Mouse (Mus musculus) heart, adult 9 months (tissue): ENCODE measurements at regions not wholly inside any gene's neighbourhood (a gene's known extent, or its start where the extent isn't known, plus 50 kb on each side); places are given as distances from the start of the nearest gene placed in this dataset.

Experiments
- DNase-seq, 2 experiments: peaks; one replicate each; pipeline ENCODE4 v3.0.0; 2022; ENCODE audit warnings: low spot score in 2 of 2

DNA sequence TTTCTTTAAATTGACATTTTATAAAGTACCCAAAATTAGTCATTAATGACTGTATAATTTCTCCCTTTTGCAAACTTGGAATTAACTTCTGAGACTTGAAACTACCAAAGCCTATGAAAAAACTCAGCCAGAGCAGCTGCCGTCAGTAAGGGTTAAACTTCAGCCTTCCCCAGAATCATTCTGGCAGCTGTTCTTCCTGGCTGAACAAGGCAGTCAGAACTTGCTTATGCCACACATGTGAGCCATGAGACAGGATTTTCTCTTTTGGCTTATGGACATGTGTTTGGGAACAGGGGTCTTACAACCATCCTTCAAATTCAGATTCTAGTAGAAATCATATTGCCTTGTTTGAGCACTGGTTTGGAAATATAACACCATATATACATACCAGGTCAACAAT lies 422.4 kb upstream of the Fat1 start:
- no peak for DNase-seq

DNA sequence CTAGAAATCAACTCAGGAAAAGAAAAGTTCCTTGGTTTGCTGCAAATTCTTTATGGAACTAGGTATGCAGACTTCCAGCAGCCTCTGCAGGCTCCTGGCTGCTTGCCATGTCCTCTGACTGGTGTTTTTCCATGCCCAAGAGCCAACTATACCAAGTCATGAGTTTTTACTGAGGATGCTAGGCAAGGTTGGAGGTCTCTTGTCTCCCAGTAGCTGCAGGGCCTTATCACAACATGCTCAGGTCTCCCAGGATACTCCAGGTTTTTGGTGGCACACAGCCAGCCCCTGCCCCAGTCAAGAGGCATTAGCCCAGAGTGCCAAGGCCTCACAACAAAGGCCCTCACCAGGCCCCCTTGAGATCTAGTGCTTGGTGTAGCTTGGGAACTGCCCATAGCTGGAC lies 409.3 kb upstream of the Fat1 start:
- DNase-seq, result peak in 1 of 2 experiments; percentile 0

DNA sequence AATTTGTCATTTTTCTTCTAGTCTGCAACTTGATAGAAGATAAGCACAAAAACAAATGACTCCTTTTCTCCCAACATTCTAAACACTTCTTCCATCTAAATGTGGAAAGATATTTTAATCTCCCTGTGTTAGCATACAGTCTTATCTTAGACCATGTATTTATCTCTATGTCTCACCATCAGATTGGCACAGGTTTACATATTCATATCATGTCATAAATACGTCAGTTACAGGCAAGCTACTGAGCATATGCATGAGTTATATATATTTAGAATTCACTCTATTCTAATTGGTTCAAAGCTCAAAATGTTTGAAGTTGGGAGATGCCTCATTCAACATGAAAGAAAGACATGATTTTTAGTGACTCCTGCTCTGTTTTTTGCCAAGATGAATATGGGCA lies 405.6 kb upstream of the Fat1 start:
- DNase-seq, result no peak

DNA sequence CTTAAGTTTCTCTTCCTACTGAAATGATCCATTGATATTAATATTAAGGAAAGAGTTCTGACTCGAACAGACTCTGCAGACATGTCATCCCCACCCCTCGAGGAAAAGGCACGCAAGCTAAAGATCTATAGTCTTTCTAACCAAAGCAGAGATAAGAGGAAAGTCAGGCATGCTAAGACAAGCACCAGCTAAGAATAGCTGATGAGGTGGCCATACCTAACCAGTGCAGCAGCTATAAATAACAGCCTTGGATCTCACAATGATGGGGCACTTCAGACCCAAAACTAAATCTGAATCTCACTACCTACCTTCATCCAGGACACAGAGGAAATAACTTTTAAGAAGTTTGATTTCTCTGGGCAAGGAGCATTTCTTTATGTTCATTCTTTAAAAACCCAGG lies 386.4 kb upstream of the Fat1 start:
- DNase-seq, result peak in 1 of 2 experiments; percentile 2

DNA sequence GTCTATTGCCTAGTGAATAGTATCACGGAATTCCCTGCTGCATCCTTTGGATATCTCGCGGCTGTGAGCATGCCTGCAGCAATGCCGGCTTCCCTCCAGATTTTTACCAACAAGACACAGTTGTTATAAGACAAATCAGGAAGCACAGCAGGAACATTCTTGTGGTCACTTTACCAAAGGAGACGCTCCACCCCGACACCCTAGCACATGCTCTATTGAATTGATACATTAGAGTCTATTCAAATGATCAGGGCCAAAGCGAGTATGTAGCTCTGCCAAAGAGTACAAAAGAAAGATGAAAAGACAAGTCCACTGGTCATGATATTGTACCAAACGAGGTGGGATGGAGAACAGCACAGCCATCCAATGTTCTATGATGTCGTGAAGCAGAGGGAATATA lies 376.1 kb upstream of the Fat1 start:
- no peak for DNase-seq

DNA sequence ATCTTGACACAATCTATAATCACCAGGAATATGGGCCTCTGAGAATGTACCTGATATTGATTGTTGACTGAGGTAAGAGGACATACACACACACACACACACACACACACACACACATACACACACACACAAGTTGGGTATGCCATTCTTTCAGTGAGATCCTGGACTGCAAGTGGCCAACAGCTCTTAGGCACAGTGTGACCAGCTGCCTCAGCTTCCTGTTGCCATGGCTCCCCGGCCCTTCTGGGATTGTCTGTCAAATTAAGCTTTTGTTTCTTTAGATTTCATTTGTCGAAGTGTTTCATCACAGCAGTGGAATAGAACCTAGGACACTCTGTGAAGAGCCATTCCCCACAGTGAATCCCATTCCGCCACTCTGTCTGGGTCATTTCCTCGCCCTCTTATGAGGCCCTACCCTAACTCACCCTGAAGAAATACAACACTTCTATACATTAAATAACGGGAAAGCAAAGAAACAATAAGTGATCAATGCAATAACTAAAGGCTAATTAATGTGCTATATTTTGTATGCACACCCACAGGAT lies 358.9 kb upstream of the Fat1 start:
- no peak for DNase-seq

DNA sequence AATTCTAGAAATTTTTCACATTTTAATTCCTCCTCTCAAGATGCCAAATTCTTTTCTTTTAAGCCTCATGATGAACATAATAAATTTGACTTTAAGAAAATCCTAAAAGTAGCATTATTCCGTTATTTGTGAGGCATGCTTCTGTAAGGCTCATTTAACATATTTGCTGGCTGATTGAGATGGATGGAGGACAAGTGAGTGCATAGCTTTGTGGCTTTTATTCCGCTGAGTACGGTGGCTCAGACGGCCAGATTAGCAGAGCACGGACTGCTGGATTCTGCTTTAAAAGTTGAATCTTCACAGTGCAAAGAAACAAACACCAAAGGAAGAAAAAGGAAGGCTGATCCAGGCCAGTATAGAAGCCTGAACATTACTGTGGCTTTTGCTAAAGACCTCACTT lies 358.3 kb upstream of the Fat1 start:
- DNase-seq, result no peak
